Mouse (Mus musculus) c-Kit-positive CD71-negative TER-119-negative erythroid progenitor cells, embryonic 14.5 days (primary cell): ENCODE results near the gene Vmn1r170.
"Not testable (repeated sequence)": the region's sequence is repeated elsewhere in the genome, so short reads cannot be mapped to it uniquely, and the experiment has no call there.

ENCODE experiments used
- DNase-seq: peaks from one replicate; pipeline ENCODE4 v3.0.0-alpha.2; 2013; ENCODE audit warnings: low read depth

The Vmn1r170 gene

DNA sequence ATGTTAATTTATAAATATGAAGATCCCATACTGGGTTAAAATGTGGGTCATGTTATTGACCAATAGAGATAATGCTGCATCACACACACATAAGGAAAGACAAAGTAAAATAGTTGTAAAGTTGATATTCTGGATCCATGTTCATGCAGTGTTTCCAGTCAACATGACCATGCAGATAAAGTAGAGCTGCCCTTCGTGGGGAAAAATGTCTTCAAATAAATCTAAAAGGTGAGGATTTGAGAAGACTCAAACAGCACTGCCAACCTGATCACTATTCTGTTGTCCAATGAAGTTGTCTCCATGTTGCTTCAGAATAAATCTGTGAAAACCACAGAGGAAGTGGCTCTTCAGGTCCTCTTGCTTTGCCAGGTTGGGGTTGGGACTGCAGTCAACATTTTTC is at the start of gene Vmn1r170:
Vmn1r170 (plus strand) TSS at position 301 of the 400 bp plus-strand sequence.
- DNase-seq, result not testable (repeated sequence)

DNA sequence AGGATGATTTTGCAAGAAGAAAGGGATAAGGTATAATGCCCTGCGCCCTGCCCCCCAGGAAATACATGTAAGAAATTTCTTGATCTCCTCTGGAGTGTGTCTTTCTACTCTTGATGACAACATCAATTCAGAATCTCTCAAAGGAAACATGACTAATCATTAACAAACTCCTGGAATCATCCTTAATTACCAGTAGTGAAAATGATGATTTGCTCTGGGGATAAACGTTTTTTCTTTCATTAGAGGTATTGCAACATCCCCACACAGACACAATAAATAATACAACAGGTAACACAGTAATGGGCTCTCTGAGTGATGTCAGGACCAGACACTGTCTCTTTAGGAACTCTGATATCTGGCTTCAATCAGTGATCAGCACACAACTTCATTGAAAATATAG is 30.7 kb upstream of the Vmn1r170 start, which contains the start of gene Vmn1r169:
Vmn1r169 (plus strand) TSS at position 301 of the 400 bp plus-strand sequence.
- DNase-seq, result not testable (repeated sequence)

- no peak for DNase-seq
Observed at GRCm38 (mm10) chr7:23630422-23630821, 24.4 kb downstream of the Vmn1r170 start, which contains the start of gene Vmn1r171. Vmn1r171 (plus strand) TSS chr7:23630722.
